Mouse (Mus musculus): Measurements from ENCODE around the gene Cln3. TPM values are rescaled to one million over a fixed set of nuclear protein-coding genes. Genes with fewer than 3 reads are reported as not detected.

The Cln3 gene
- total RNA-seq, 2 experiments from 2014 or later = 21.3 to 35.1 TPM

DNA sequence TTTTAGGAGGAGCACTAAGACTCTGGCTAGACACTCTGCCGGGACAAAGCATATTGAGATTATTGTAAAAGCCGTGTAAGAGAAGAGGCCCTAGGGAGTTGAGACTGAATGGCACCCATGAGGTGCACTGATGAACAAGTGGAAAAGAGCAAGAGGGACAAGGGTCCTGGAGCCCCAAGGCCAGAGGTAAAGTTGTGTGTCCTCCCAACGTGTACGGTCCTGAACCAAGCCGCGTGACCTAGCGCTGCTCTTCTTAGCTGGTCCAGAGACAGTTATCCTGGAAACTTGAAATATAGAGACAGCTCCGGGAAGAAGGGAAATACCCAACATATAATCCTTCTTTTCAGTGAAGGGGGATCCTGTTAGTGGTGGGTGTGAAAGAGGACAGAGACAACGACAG lies 49.2 kb downstream of the Cln3 start:
- DNase-seq (ENCODE audit: low spot score in 2 of 2) = no peak
- intact Hi-C loops (cut with DNase I) = no loop called here

DNA sequence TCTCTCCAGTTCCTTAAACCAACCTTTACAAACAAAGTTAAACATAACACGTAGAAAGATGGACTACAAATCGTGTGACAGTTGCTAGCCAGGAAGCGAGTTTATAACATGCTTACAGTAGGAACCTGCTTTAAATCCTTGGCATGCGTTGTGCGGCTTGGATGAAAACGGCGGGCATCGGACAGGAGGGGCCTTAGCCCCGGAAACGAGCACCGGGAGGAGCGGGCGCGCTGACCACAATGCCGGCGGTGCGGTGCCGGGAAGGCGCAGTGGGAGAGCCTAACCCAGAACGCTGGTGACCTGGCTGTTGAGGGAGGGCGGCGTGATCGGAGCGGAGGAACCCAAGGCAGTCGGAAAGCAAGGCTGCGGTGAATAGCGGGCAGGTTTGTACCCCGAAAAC lies 49.9 kb downstream of the Cln3 start:
- DNase-seq (ENCODE audit: low spot score in 2 of 2) = no peak
- intact Hi-C loops (cut with DNase I) = no loop called here

DNA sequence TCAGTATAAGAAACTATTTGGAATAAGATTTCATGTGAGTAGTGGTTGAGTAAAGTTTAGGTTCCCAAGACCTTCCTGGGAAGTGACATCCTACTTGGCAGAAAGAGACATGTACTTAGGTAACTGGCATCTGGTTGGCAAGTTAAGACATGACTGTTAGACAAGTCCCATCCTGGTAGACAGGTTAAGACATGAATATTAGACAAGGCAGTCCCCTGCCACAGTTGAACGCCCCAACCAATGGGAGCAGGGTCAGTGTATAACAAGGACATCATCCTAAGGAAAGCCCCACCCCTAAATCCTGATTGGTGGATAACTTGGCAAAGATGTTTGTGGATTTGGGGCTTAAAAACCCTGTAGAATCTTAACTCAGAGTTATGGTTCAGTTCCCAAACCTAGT lies 52.2 kb downstream of the Cln3 start:
- DNase-seq (ENCODE audit: low spot score in 2 of 2) = no peak
- intact Hi-C loops (cut with DNase I) = no loop called here

DNA sequence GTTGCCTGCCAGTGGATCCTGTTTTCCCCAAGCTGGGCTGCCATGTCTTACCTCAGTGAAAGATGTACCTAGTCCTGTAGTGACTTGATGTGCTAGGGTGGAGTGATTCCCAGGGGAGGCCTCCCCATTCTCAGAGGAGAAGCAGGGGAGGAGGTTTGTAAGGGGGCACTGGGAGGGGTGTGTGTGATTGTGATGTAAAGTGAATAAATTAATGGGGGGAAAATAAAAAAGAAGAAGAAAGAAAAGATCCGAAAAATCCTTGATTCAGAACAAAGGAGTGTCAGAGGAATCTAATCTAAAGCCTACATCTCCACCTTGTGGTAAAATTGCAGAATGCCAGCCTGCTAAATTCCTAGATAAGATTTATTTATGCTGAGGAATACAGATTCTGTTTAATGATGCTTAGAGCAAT lies 57.4 kb downstream of the Cln3 start:
- peak; percentile 46 to 57 for DNase-seq (ENCODE audit: low spot score in 2 of 2)
- intact Hi-C loops (cut with DNase I) = loop anchor here (1.0 to 2.0 kb wide), 3 partner anchors 47 to 205 kb away; no protein-coding TSS in a partner anchor

DNA sequence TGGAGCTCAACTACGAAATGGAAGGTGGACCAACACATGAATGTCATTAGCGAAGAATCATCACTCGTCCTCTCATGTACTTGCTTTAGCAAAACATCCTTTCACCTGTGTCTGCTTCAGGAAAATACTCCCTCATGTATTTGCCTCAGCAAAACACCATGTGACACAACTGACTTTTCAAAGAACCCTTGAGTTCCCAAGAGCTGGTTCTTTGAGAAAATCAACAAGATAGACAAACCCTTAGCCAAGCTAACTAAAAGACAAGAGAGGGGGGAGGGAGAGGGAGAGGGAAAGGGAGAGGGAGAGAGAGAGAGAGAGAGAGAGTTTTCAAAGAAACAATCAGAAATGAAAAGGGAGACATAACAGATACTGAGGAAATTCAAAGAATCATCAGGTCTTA lies 62.3 kb downstream of the Cln3 start:
- intact Hi-C loops (cut with DNase I) = no loop called here
- no peak for DNase-seq (ENCODE audit: low spot score in 2 of 2)

Small RNA genes within 50 kb of the gene (microRNA-seq; reads per million reads assigned to microRNA genes)
- 12.1 to 14.1 reads per million in 2 experiments for gene Mir7059

Other genes with a start within 250 kb of the Cln3 start
- gene Lat, start 216.2 kb downstream of the Cln3 start, total RNA-seq (2021) = under 1 TPM; 0.64 to 0.76 TPM
- 10 to 100 TPM; 87.9 to 97.7 TPM for gene Spns1, start 208.4 kb downstream of the Cln3 start, total RNA-seq (2021)
- 1 to 10 TPM; 5.4 to 6.5 TPM for gene Nfatc2ip, start 189.1 kb downstream of the Cln3 start, total RNA-seq (2021)
- gene Cd19, start 170.9 kb downstream of the Cln3 start, total RNA-seq (2021) = not detected
- 10 to 100 TPM; 10.8 to 14.4 TPM for gene Rabep2, start 157.1 kb downstream of the Cln3 start, total RNA-seq (2021)
- under 1 TPM; 0.32 to 0.39 TPM for gene Atp2a1, start 122.7 kb downstream of the Cln3 start, total RNA-seq (2021)
- 10 to 100 TPM; 74.1 to 78.9 TPM for gene Sh2b1, start 110.4 kb downstream of the Cln3 start, total RNA-seq (2021)
- gene Tufm, start 98.5 kb downstream of the Cln3 start, total RNA-seq (2021) = 10 to 100 TPM; 76.3 to 92.6 TPM
- 100 to 1,000 TPM; 114 TPM for gene Atxn2l, start 82.4 kb downstream of the Cln3 start, total RNA-seq (2021)
- 100 to 1,000 TPM; 176 to 188 TPM for gene Eif3c, start 19.4 kb downstream of the Cln3 start, total RNA-seq (2021)
- under 1 TPM; 0.39 to 0.53 TPM for gene Apobr, start 875 bp downstream of the Cln3 start, total RNA-seq (2021)
- not detected for gene Il27, start 9.1 kb upstream of the Cln3 start, total RNA-seq (2021)
- gene Nupr1, start 45.0 kb upstream of the Cln3 start, total RNA-seq (2021) = 10 to 100 TPM; 15.7 to 22.1 TPM
- 10 to 100 TPM; 31.1 to 35.4 TPM for gene Sgf29, start 63.5 kb upstream of the Cln3 start, total RNA-seq (2021)
- gene Sult1a1, start 90.6 kb upstream of the Cln3 start, total RNA-seq (2021) = 10 to 100 TPM; 11.7 to 19.3 TPM
- 100 to 1,000 TPM in 1 of 2 experiments, 10 to 100 TPM in 1; 92.0 to 102 TPM for gene Bola2, start 109.6 kb upstream of the Cln3 start, total RNA-seq (2021)
- gene Slx1b, start 110.0 kb upstream of the Cln3 start, total RNA-seq (2021) = 10 to 100 TPM; 14.4 to 17.0 TPM
- gene Coro1a, start 122.0 kb upstream of the Cln3 start, total RNA-seq (2021) = 100 to 1,000 TPM; 163 to 167 TPM
- 100 to 1,000 TPM; 148 to 165 TPM for gene Mapk3, start 173.8 kb upstream of the Cln3 start, total RNA-seq (2021)
- 1 to 10 TPM; 1.8 to 2.1 TPM for gene Gdpd3, start 180.5 kb upstream of the Cln3 start, total RNA-seq (2021)
- gene Ypel3, start 191.1 kb upstream of the Cln3 start, total RNA-seq (2021) = 100 to 1,000 TPM; 311 to 316 TPM
- gene Tbx6, start 195.7 kb upstream of the Cln3 start, total RNA-seq (2021) = under 1 TPM in 1 of 2 experiments, not detected in 1; 0.87 TPM
- gene Ppp4c, start 206.7 kb upstream of the Cln3 start, total RNA-seq (2021) = 10 to 100 TPM; 48.1 to 51.3 TPM
- 10 to 100 TPM; 84.6 to 91.9 TPM for gene Fam57b, start 211.9 kb upstream of the Cln3 start, total RNA-seq (2021)
- gene 4930451I11Rik, start 245.8 kb upstream of the Cln3 start, total RNA-seq (2021) = not detected